Mouse (Mus musculus) liver, embryonic 14.5 days (tissue): ENCODE measurements at regions not wholly inside any gene's neighbourhood (a gene's known extent, or its start where the extent isn't known, plus 50 kb on each side); places are given as distances from the start of the nearest gene placed in this dataset.
A peak's percentile ranks its signal among the peaks of the same experiment; 100 is the strongest.
"Not testable (repeated sequence)": the region's sequence is repeated elsewhere in the genome, so short reads cannot be mapped to it uniquely, and the experiment has no call there.

Experiments used
- ATAC-seq: fragments of 200-750 bp; cut with Nextera tagmentation; 2 replicates; pipeline ENCODE4 v1.8.0; 2017; ENCODE audit warnings: moderate number of reproducible peaks, mild to moderate bottlenecking, moderate library complexity; ENCODE audit not compliant: insufficient read depth
- DNase-seq, 3 experiments: peaks; one replicate each; pipeline ENCODE4 v3.0.0-alpha.2; 2012 to 2013; ENCODE audit warnings: low read depth in 3 of 3, low spot score in 3 of 3
- H3K27ac ChIP-seq: fragments of 300-500 bp; sonication (generic); 2 replicates; pipeline ENCODE4 v1.5.1; 2014; ENCODE audit warnings: moderate library complexity, mild to moderate bottlenecking, control low read depth, inconsistent platforms
- H3K27me3 ChIP-seq: fragments of 300-500 bp; sonication (generic); 2 replicates; pipeline ENCODE4 v1.6.1; 2014; ENCODE audit warnings: mild to moderate bottlenecking, low read length, moderate library complexity; ENCODE audit not compliant: control insufficient read depth, insufficient read depth
- H3K36me3 ChIP-seq: fragments of 300-500 bp; sonication (generic); replicated peaks from 2 replicates; pipeline ENCODE4 v1.6.1; 2014; ENCODE audit warnings: low read depth; ENCODE audit not compliant: control insufficient read depth, insufficient read depth
- H3K4me1 ChIP-seq, 2 experiments: fragments of 200-500 bp in 1 of 2; fragments of 300-500 bp in 1 of 2; sonication (generic) in 1 of 2; replicated peaks; 2 replicates each; pipeline ENCODE4 v1.6.1; 2012 to 2014; ENCODE audit warnings: antibody characterized with exemption in 1 of 2, inconsistent platforms in 1 of 2, low read length in 1 of 2; ENCODE audit not compliant: control insufficient read depth in 2 of 2, insufficient read depth in 2 of 2
- H3K4me2 ChIP-seq: fragments of 300-500 bp; sonication (generic); 2 replicates; pipeline ENCODE4 v1.6.1; 2014; ENCODE audit warnings: low read depth, mild to moderate bottlenecking, control low read depth, moderate library complexity
- H3K4me3 ChIP-seq, 2 experiments: fragments of 200-500 bp in 1 of 2; fragments of 300-500 bp in 1 of 2; sonication (generic) in 1 of 2; 2 replicates each; pipeline ENCODE4 v1.5.1; 2012 to 2014; ENCODE audit warnings: low read depth in 2 of 2, low read length in 2 of 2, mild to moderate bottlenecking in 2 of 2, control low read depth in 1 of 2, inconsistent platforms in 1 of 2, moderate library complexity in 1 of 2; ENCODE audit not compliant: insufficient read depth in 1 of 2
- H3K9ac ChIP-seq: fragments of 300-500 bp; sonication (generic); replicated peaks from 2 replicates; pipeline ENCODE4 v1.6.1; 2014; ENCODE audit warnings: mild to moderate bottlenecking, control low read depth, moderate library complexity
- H3K9me3 ChIP-seq: fragments of 300-500 bp; sonication (generic); 2 replicates; pipeline ENCODE4 v1.6.1; 2016; ENCODE audit warnings: low read length, mixed read lengths; ENCODE audit not compliant: control insufficient read depth
- CTCF ChIP-seq: IDR thresholded peaks from 2 replicates; pipeline ENCODE4 v1.5.1; 2016; ENCODE audit warnings: antibody characterized with exemption, low read depth, control low read depth
- EP300 ChIP-seq: IDR thresholded peaks from 2 replicates; pipeline ENCODE4 v1.6.1; 2016; ENCODE audit warnings: antibody characterized with exemption, low read depth
- WGBS: fragments of 180-500 bp; shearing (Covaris S2); extraction: QIAGEN DNeasy Blood & Tissue Kit; methylation state at CpG from one replicate; pipeline ENCODE4 v1.1.7; 2014; ENCODE audit not compliant: insufficient replicate concordance; 5-methylcytosine and 5-hydroxymethylcytosine counted together

- no peak for ATAC-seq
- 21% methylated on average over 2 of the region's 2 CpGs for WGBS
- H3K36me3 ChIP-seq: no peaks in the 10 kb centered on the region
Observed at GRCm38 (mm10) chr12:77092143-77092542, 130.1 kb upstream of the Max start.

GRCm38 (mm10) chr12:77091700-77092099 is 129.7 kb upstream of the Max start:
- DNase-seq: no peak
- peaks cover 25 to 36% of the 10 kb centered on the region in 2 experiments for H3K4me1 ChIP-seq
- no peaks in the 10 kb centered on the region for H3K36me3 ChIP-seq
- no peak overlapping the region for H3K9ac ChIP-seq
- H3K9me3 ChIP-seq: no peaks in the 10 kb centered on the region
- H3K27me3 ChIP-seq: no peaks in the 10 kb centered on the region
- ATAC-seq: no peak
- WGBS: 53% methylated on average over 2 of the region's 2 CpGs
- H3K27ac ChIP-seq: no peak overlapping the region
- no peak for TF ChIP-seq EP300
- TF ChIP-seq CTCF: no peak
- no peak overlapping the region for H3K4me2 ChIP-seq
- H3K4me3 ChIP-seq: no peak overlapping the region

More at GRCm38 (mm10) chr12:77092143-77092542, 130.1 kb upstream of the Max start:
- TF ChIP-seq CTCF: no peak
- no peak for TF ChIP-seq EP300
- Histone ChIP-seq H3K4me1 (peaks cover 25 to 36% of the 10 kb centered on the region in 2 experiments), H3K27me3 (no peaks in the 10 kb centered on the region), H3K27ac (no peak overlapping the region), H3K4me2 (no peak overlapping the region), H3K9ac (no peak overlapping the region), H3K4me3 (no peak overlapping the region), H3K9me3 (no peaks in the 10 kb centered on the region)
- DNase-seq: no peak

GRCm38 (mm10) chr12:77090525-77090924 is 128.5 kb upstream of the Max start:
- Histone ChIP-seq H3K9ac (no peak overlapping the region), H3K4me3 (no peak overlapping the region), H3K27ac (no peak overlapping the region), H3K9me3 (no peaks in the 10 kb centered on the region), H3K4me1 (peaks cover 30 to 41% of the 10 kb centered on the region in 2 experiments), H3K4me2 (peak overlapping the region; percentile 9; the same call in 1 of the 2 replicates), H3K36me3 (no peaks in the 10 kb centered on the region), H3K27me3 (no peaks in the 10 kb centered on the region)
- WGBS: 53% methylated on average over 3 of the region's 3 CpGs
- ATAC-seq (peak; percentile 17; the same call in 1 of the 2 replicates), DNase-seq (no peak)
- TF ChIP-seq EP300 (no peak), CTCF (no peak)

- ATAC-seq: peak; percentile 73
- peaks cover 32 to 42% of the 10 kb centered on the region in 2 experiments for H3K4me1 ChIP-seq
- no peak overlapping the region; the same call in 1 of the 2 replicates for H3K4me2 ChIP-seq
- TF ChIP-seq CTCF (no peak), EP300 (peak; percentile 83)
- H3K36me3 ChIP-seq: no peaks in the 10 kb centered on the region
- no peak overlapping the region for H3K9ac ChIP-seq
- H3K9me3 ChIP-seq: no peaks in the 10 kb centered on the region
- WGBS: 24% methylated on average over 6 of the region's 6 CpGs
- no peak overlapping the region for H3K27ac ChIP-seq
- no peak overlapping the region for H3K4me3 ChIP-seq
- DNase-seq: peak; percentile 37 to 44 (median 43)
- H3K27me3 ChIP-seq: no peaks in the 10 kb centered on the region
Observed at GRCm38 (mm10) chr12:77089624-77090278, 127.8 kb upstream of the Max start.

GRCm38 (mm10) chr12:77088452-77088851 is 126.5 kb upstream of the Max start:
- H3K9me3 ChIP-seq: no peaks in the 10 kb centered on the region
- TF ChIP-seq EP300: no peak
- no peak overlapping the region for H3K4me2 ChIP-seq
- 53% methylated on average over 2 of the region's 2 CpGs for WGBS
- H3K27ac ChIP-seq: no peak overlapping the region
- H3K4me3 ChIP-seq: no peak overlapping the region
- ATAC-seq (no peak), DNase-seq (no peak)
- no peak overlapping the region for H3K9ac ChIP-seq
- H3K36me3 ChIP-seq: no peaks in the 10 kb centered on the region
- H3K27me3 ChIP-seq: no peaks in the 10 kb centered on the region
- H3K4me1 ChIP-seq: peaks cover 31 to 38% of the 10 kb centered on the region in 2 experiments

GRCm38 (mm10) chr12:77086931-77087330 is 124.9 kb upstream of the Max start:
- H3K27me3 ChIP-seq, H3K9me3 ChIP-seq, H3K36me3 ChIP-seq, DNase-seq, H3K27ac ChIP-seq, H3K4me3 ChIP-seq, ATAC-seq, H3K4me2 ChIP-seq, H3K9ac ChIP-seq: not testable (repeated sequence)
- 86% methylated on average over 1 of the region's 1 CpGs for WGBS
- peaks cover 24 to 35% of the 10 kb centered on the region in 2 experiments for H3K4me1 ChIP-seq
